Mouse (Mus musculus): ENCODE measurements around the gene Kcnip2. TPM values are rescaled to one million over a fixed set of nuclear protein-coding genes. Genes with fewer than 3 reads are reported as not detected.

Kcnip2 gene
- polyA plus RNA-seq (2012; rRNA removed), result 5.9 and 6.5 TPM in 2 replicates

GRCm38 (mm10) chr19:45815831-45816405 lies at the start of gene Kcnip2:
TSS of gene Kcnip2 (minus strand) at chr19:45816061.
- TF ChIP-seq CTCF (IDR thresholded peaks at IDR 0.05; ENCODE audit: extremely low read depth, insufficient read length, insufficient replicate concordance, low read depth, low read length) (no peak), POLR2A (IDR thresholded peaks at IDR 0.05; ENCODE audit: low read depth, low read length) (no peak)
- Histone ChIP-seq H3K27me3 (ENCODE audit: control insufficient read depth, insufficient read depth, low read length) (peaks cover 11% of the 10 kb centered on the region), H3K4me1 (ENCODE audit: control insufficient read depth, insufficient read depth, insufficient read length, low read length) (peaks cover 5% of the 10 kb centered on the region), H3K36me3 (ENCODE audit: control insufficient read depth, insufficient read depth, low read length) (peaks cover 19% of the 10 kb centered on the region), H3K4me3 (ENCODE audit: low read depth, low read length) (peak within 1 kb of the TSS; percentile 27; the same call in 1 of the 2 replicates), H3K27ac (ENCODE audit: insufficient read depth, low read depth, low read length) (no peak within 1 kb of the TSS)
- 5% methylated on average over 29 of the region's 29 CpGs for WGBS

DNA sequence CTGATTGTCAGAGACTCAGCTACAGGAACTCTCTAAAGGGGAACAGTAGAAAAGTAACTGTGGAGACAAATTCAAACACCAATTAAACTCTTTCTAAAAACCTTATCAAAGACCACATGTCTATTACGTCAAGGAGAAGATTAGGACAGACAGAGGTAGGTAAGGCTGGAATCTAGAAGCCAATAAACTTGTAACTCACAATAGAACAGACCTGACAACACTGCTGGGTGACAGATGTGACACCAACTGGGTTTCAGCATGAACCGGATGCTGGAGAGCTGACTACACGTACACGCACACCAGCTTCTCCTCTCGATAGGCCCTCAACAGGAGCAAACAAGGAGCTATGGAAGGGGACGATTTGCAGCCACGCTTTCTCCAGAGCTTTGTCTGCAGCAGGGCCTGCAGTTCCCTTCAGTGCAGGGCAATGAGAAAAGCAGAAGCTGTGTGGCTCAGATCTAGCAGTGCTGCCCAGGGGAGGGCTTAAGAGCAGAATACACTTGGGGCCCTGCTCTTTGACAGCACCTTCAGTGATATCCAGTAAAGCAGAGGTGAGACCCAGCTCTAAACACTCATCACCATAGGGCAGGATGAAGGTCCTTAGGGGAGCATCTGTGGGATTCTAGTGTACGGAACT lies 39.5 kb upstream of the Kcnip2 start:
- Histone ChIP-seq H3K4me1 (ENCODE audit: control insufficient read depth, insufficient read depth, insufficient read length, low read length) (no peaks in the 10 kb centered on the region), H3K4me3 (ENCODE audit: low read depth, low read length) (no peak overlapping the region)
- TF ChIP-seq POLR2A (IDR thresholded peaks at IDR 0.05; ENCODE audit: low read depth, low read length) (no peak), CTCF (IDR thresholded peaks at IDR 0.05; ENCODE audit: extremely low read depth, insufficient read length, insufficient replicate concordance, low read depth, low read length) (no peak)

GRCm38 (mm10) chr19:45854521-45854920 lies 38.7 kb upstream of the Kcnip2 start:
- 87% methylated on average over 7 of the region's 7 CpGs for WGBS
- TF ChIP-seq CTCF (IDR thresholded peaks at IDR 0.05; ENCODE audit: extremely low read depth, insufficient read length, insufficient replicate concordance, low read depth, low read length) (no peak), POLR2A (IDR thresholded peaks at IDR 0.05; ENCODE audit: low read depth, low read length) (no peak)
- no peaks in the 10 kb centered on the region for H3K27me3 ChIP-seq (ENCODE audit: control insufficient read depth, insufficient read depth, low read length)
- no peaks in the 10 kb centered on the region for H3K4me1 ChIP-seq (ENCODE audit: control insufficient read depth, insufficient read depth, insufficient read length, low read length)
- H3K27ac ChIP-seq (ENCODE audit: insufficient read depth, low read depth, low read length), result no peak overlapping the region
- 0 out of 2 replicates have a peak, but pooled peaks cover 2% of the 10 kb centered on the region for H3K36me3 ChIP-seq (ENCODE audit: control insufficient read depth, insufficient read depth, low read length)
- no peak overlapping the region for H3K4me3 ChIP-seq (ENCODE audit: low read depth, low read length)

More for the DNA sequence above, 39.5 kb upstream of the Kcnip2 start:
- 78% methylated on average over 8 of the region's 8 CpGs for WGBS
- Histone ChIP-seq H3K36me3 (ENCODE audit: control insufficient read depth, insufficient read depth, low read length) (0 out of 2 replicates have a peak, but pooled peaks cover 2% of the 10 kb centered on the region), H3K27me3 (ENCODE audit: control insufficient read depth, insufficient read depth, low read length) (no peaks in the 10 kb centered on the region), H3K27ac (ENCODE audit: insufficient read depth, low read depth, low read length) (no peak overlapping the region)

GRCm38 (mm10) chr19:45847733-45848093 lies 31.9 kb upstream of the Kcnip2 start:
- WGBS, result 84% methylated on average over 4 of the region's 4 CpGs
- no peak for TF ChIP-seq CTCF (IDR thresholded peaks at IDR 0.05; ENCODE audit: extremely low read depth, insufficient read length, insufficient replicate concordance, low read depth, low read length)
- no peak for TF ChIP-seq POLR2A (IDR thresholded peaks at IDR 0.05; ENCODE audit: low read depth, low read length)
- no peaks in the 10 kb centered on the region for H3K4me1 ChIP-seq (ENCODE audit: control insufficient read depth, insufficient read depth, insufficient read length, low read length)
- no peak overlapping the region for H3K4me3 ChIP-seq (ENCODE audit: low read depth, low read length)
- peaks cover 2% of the 10 kb centered on the region; the same call in 1 of the 2 replicates for H3K36me3 ChIP-seq (ENCODE audit: control insufficient read depth, insufficient read depth, low read length)
- H3K27ac ChIP-seq (ENCODE audit: insufficient read depth, low read depth, low read length), result no peak overlapping the region
- no peaks in the 10 kb centered on the region for H3K27me3 ChIP-seq (ENCODE audit: control insufficient read depth, insufficient read depth, low read length)

GRCm38 (mm10) chr19:45847016-45847732 lies 31.3 kb upstream of the Kcnip2 start:
- H3K27ac ChIP-seq (ENCODE audit: insufficient read depth, low read depth, low read length), result no peak overlapping the region
- H3K4me3 ChIP-seq (ENCODE audit: low read depth, low read length), result no peak overlapping the region
- no peaks in the 10 kb centered on the region for H3K4me1 ChIP-seq (ENCODE audit: control insufficient read depth, insufficient read depth, insufficient read length, low read length)
- TF ChIP-seq POLR2A (IDR thresholded peaks at IDR 0.05; ENCODE audit: low read depth, low read length) (no peak), CTCF (IDR thresholded peaks at IDR 0.05; ENCODE audit: extremely low read depth, insufficient read length, insufficient replicate concordance, low read depth, low read length) (no peak)
- H3K36me3 ChIP-seq (ENCODE audit: control insufficient read depth, insufficient read depth, low read length), result peaks cover 2% of the 10 kb centered on the region; the same call in 1 of the 2 replicates
- WGBS, result 89% methylated on average over 3 of the region's 3 CpGs
- H3K27me3 ChIP-seq (ENCODE audit: control insufficient read depth, insufficient read depth, low read length), result no peaks in the 10 kb centered on the region

DNA sequence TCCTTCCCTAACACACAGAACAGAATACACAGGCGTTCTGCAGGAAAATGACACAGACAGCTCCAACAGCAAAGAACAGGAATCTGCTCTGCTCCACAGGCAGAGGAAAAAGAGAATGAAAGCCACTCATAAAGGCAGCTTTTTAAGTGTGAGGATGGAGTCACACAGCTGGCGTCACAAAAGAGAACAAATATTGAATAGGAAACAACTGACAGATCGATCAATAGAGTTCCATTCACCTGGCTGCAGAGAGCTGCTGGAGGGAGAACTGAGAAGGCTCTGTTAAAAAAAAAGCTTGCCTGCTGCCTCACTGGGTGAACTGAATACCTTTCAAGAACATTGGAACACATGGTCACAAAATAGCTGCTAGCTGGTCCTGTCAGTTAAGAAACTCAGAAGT lies 28.3 kb upstream of the Kcnip2 start:
- WGBS, result 75% methylated on average over 3 of the region's 3 CpGs
- Histone ChIP-seq H3K27ac (ENCODE audit: insufficient read depth, low read depth, low read length) (no peak overlapping the region), H3K4me1 (ENCODE audit: control insufficient read depth, insufficient read depth, insufficient read length, low read length) (no peaks in the 10 kb centered on the region), H3K27me3 (ENCODE audit: control insufficient read depth, insufficient read depth, low read length) (no peaks in the 10 kb centered on the region), H3K4me3 (ENCODE audit: low read depth, low read length) (no peak overlapping the region), H3K36me3 (ENCODE audit: control insufficient read depth, insufficient read depth, low read length) (peaks cover 2% of the 10 kb centered on the region; the same call in 1 of the 2 replicates)
- TF ChIP-seq CTCF (IDR thresholded peaks at IDR 0.05; ENCODE audit: extremely low read depth, insufficient read length, insufficient replicate concordance, low read depth, low read length), result no peak
- no peak for TF ChIP-seq POLR2A (IDR thresholded peaks at IDR 0.05; ENCODE audit: low read depth, low read length)

- no peaks in the 10 kb centered on the region for H3K27me3 ChIP-seq (ENCODE audit: control insufficient read depth, insufficient read depth, low read length)
- no peaks in the 10 kb centered on the region for H3K4me1 ChIP-seq (ENCODE audit: control insufficient read depth, insufficient read depth, insufficient read length, low read length)
- H3K27ac ChIP-seq (ENCODE audit: insufficient read depth, low read depth, low read length), result no peak overlapping the region
- no peak overlapping the region for H3K4me3 ChIP-seq (ENCODE audit: low read depth, low read length)
- H3K36me3 ChIP-seq (ENCODE audit: control insufficient read depth, insufficient read depth, low read length), result peaks cover 2% of the 10 kb centered on the region; the same call in 1 of the 2 replicates
- TF ChIP-seq POLR2A (IDR thresholded peaks at IDR 0.05; ENCODE audit: low read depth, low read length) (no peak), CTCF (IDR thresholded peaks at IDR 0.05; ENCODE audit: extremely low read depth, insufficient read length, insufficient replicate concordance, low read depth, low read length) (no peak)
- WGBS, result 62% methylated on average over 10 of the region's 10 CpGs
These were observed 27.6 kb upstream of the Kcnip2 start for GRCm38 (mm10) chr19:45843424-45843823.
